In the genomic region with DNA sequence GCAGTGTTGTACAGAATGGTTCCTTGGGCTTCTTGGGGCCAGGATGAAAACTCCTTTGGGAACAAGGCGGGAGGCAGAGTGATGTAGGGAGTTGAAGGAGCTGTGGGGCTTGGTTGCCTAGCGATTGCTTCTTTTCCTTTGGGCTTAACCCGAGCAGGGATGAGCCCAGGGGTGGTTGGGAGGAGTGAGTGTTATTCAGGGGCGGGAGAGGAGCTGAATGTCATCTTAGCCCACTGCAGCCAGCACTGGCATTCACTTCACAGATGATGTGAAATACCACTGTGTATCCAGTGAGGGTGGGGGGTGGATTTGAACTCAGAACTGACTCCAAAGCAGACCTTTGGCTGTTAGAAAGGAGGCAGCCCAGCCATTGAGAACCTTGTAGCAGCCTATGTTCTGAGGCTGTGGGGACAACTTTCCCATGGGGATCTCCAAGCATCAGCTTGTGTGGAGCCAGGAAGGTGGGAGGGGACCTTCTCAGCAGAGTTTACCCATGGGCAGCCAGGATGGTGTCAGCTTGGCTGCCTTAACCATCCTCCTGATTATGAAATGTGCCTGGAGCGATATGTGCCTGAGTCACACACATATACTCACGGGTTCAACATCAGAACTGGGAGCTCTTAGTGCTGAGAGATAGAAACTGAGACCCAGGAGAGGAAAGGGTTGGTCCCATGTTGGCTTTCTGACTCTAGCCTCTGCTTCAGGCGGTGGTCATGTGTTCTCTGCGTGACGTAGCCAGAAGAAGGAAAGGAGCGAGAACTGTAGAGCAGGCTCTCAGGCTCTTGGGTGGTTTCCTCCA, we compare ENCODE assay signal across 9 mouse cellular contexts. TPM values are rescaled to one million over a fixed set of nuclear protein-coding genes. Genes with fewer than 3 reads are reported as not detected.
DNase-seq lines count a peak whose midpoint lies in the region; ATAC-seq and TF ChIP-seq lines count a peak whose summit lies in the region.
"Had no signal": no experiment of that assay in that cellular context is flagged by ENCODE, and none has a peak within 500 bp of the region (broad histone marks: within the 10 kb centered on the region; RNA-seq: fewer than 3 reads in every experiment).

No protein-coding gene starts in this region.

- no peak for ATAC-seq in liver, embryonic 11.5 days (replicated peaks; ENCODE audit: low FRiP score)
- ATAC-seq in intestine, embryonic 14.5 days (replicated peaks; ENCODE audit: low FRiP score, low TSS enrichment, low read depth): no peak
- ATAC-seq in neural tube, embryonic 13.5 days (ENCODE audit: low read depth): no peak

- H3K4me2 ChIP-seq in liver, embryonic 11.5 days: peak overlapping the region; percentile 99
- peak overlapping the region; percentile 78 for H3K4me2 ChIP-seq in intestine, embryonic 14.5 days (ENCODE audit: low read length)
- peak overlapping the region; percentile 71 for H3K4me2 ChIP-seq in neural tube, embryonic 13.5 days

- no peaks in the 10 kb centered on the region for H3K9me3 ChIP-seq in liver, embryonic 11.5 days (ENCODE audit: control insufficient read depth, low read length)
- no peaks in the 10 kb centered on the region for H3K9me3 ChIP-seq in intestine, embryonic 14.5 days (ENCODE audit: control insufficient read depth, low read length)
- H3K9me3 ChIP-seq in neural tube, embryonic 13.5 days: no peaks in the 10 kb centered on the region

- no peak for TF ChIP-seq CTCF in cortical plate, adult 2 months (IDR thresholded peaks at IDR 0.05; ENCODE audit: extremely low read depth, insufficient read depth, low read length)

- H3K4me3 ChIP-seq in liver, embryonic 11.5 days (ENCODE audit: low read depth, low read length): no peak overlapping the region; the same call in 1 of the 2 replicates
- H3K4me3 ChIP-seq in cortical plate, adult 2 months (ENCODE audit: insufficient read depth, low read length): peak overlapping the region; percentile 98
- no peak overlapping the region for H3K4me3 ChIP-seq in intestine, embryonic 14.5 days (ENCODE audit: low read depth, low read length)
- peak overlapping the region; percentile 70 for H3K4me3 ChIP-seq in neural tube, embryonic 13.5 days

- peaks cover 5% of the 10 kb centered on the region; the same call in 1 of the 2 replicates for H3K36me3 ChIP-seq in liver, embryonic 11.5 days (ENCODE audit: control insufficient read depth, insufficient read depth, low read length)
- 0 out of 2 replicates have a peak, but pooled peaks cover 5% of the 10 kb centered on the region for H3K36me3 ChIP-seq in intestine, embryonic 14.5 days (ENCODE audit: control insufficient read depth, insufficient read depth, low read length)
- peaks cover 10% of the 10 kb centered on the region for H3K36me3 ChIP-seq in neural tube, embryonic 13.5 days

- DNase-seq in liver, embryonic 11.5 days (ENCODE audit: low spot score): no peak
- DNase-seq in liver: no peak
- no peak for DNase-seq in intestine, embryonic 14.5 days (ENCODE audit: low spot score)
- no peak for DNase-seq in kidney, postnatal 14 days
- DNase-seq in ovary, postnatal 10 days (ENCODE audit: low spot score): no peak
- DNase-seq in urinary bladder, adult 2 months (ENCODE audit: low spot score): no peak
- DNase-seq: gastrocnemius, postnatal 25 days had no signal

- WGBS in liver, embryonic 11.5 days: 79% methylated on average over 10 of the region's 10 CpGs
- 81% methylated on average over 10 of the region's 10 CpGs for WGBS in intestine, embryonic 14.5 days
- 51% methylated on average over 10 of the region's 10 CpGs for WGBS in neural tube, embryonic 13.5 days

- peaks cover 28% of the 10 kb centered on the region for H3K4me1 ChIP-seq in liver, embryonic 11.5 days (replicated peaks; ENCODE audit: control insufficient read depth, insufficient read depth, low read length)
- peaks cover 9% of the 10 kb centered on the region for H3K4me1 ChIP-seq in cortical plate, adult 2 months (ENCODE audit: control insufficient read depth, insufficient read depth, low read length)
- peaks cover 16% of the 10 kb centered on the region for H3K4me1 ChIP-seq in intestine, embryonic 14.5 days (replicated peaks; ENCODE audit: control insufficient read depth, insufficient read depth, low read length)
- H3K4me1 ChIP-seq in neural tube, embryonic 13.5 days (replicated peaks): peaks cover 89% of the 10 kb centered on the region

- H3K27ac ChIP-seq in liver, embryonic 11.5 days (ENCODE audit: low read depth, low read length): no peak overlapping the region
- peak overlapping the region; percentile 97 for H3K27ac ChIP-seq in cortical plate, adult 2 months (ENCODE audit: insufficient read depth, low read length)
- H3K27ac ChIP-seq in intestine, embryonic 14.5 days (ENCODE audit: low read depth): no peak overlapping the region
- H3K27ac ChIP-seq in neural tube, embryonic 13.5 days (replicated peaks): peak overlapping the region; percentile 91

- TF ChIP-seq POLR2A in cortical plate, adult 2 months (IDR thresholded peaks at IDR 0.05; ENCODE audit: extremely low read depth, insufficient read depth, low read length): peak; percentile 69; the same call in 1 of the 2 replicates

- no peaks in the 10 kb centered on the region for H3K27me3 ChIP-seq in liver, embryonic 11.5 days (replicated peaks; ENCODE audit: control insufficient read depth, insufficient read depth, low read length)
- H3K27me3 ChIP-seq in intestine, embryonic 14.5 days (replicated peaks; ENCODE audit: control insufficient read depth, insufficient read depth, low read length): no peaks in the 10 kb centered on the region
- H3K27me3 ChIP-seq in neural tube, embryonic 13.5 days: no peaks in the 10 kb centered on the region

- H3K9ac ChIP-seq in liver, embryonic 11.5 days (ENCODE audit: low read depth, low read length): 0 out of 2 replicates have a peak overlapping the region, but pooled peaks have one; percentile 6
- H3K9ac ChIP-seq in intestine, embryonic 14.5 days (ENCODE audit: low read length): no peak overlapping the region
- peak overlapping the region; percentile 88 for H3K9ac ChIP-seq in neural tube, embryonic 13.5 days

RNA-seq across cellular contexts. Expression of gene Kcnj9, which starts 15.3 kb away (rescaled TPM):
- 0.39 and 0.51 TPM in 2 replicates for polyA plus RNA-seq in liver, embryonic 11.5 days (2014; fragmentation: Nextera tagmentation; extraction: Ambion mirVana)
- polyA plus RNA-seq in cortical plate, adult 2 months (2012; rRNA removed): 169 and 180 TPM in 2 replicates
- 0.04 TPM in 1 of 2 replicates, not detected in the other for polyA plus RNA-seq in intestine, embryonic 14.5 days (2014; fragmentation: Nextera tagmentation; extraction: Ambion mirVana)
- 1.5 and 2.1 TPM in 2 replicates for polyA plus RNA-seq in neural tube, embryonic 13.5 days (2015; fragmentation: Nextera tagmentation; extraction: Ambion mirVana)
- 0.04 and 0.23 TPM in 2 replicates for polyA plus RNA-seq in urinary bladder, adult 2 months (2012; rRNA removed)

RNA-seq across cellular contexts. Expression of gene Atp1a2, which starts 15.9 kb away (rescaled TPM):
- polyA plus RNA-seq in liver, embryonic 11.5 days (2014; fragmentation: Nextera tagmentation; extraction: Ambion mirVana): 0.16 and 0.22 TPM in 2 replicates
- 534 and 567 TPM in 2 replicates for polyA plus RNA-seq in cortical plate, adult 2 months (2012; rRNA removed)
- polyA plus RNA-seq in intestine, embryonic 14.5 days (2014; fragmentation: Nextera tagmentation; extraction: Ambion mirVana): 1.6 and 1.7 TPM in 2 replicates
- polyA plus RNA-seq in neural tube, embryonic 13.5 days (2015; fragmentation: Nextera tagmentation; extraction: Ambion mirVana): 38.6 and 40.0 TPM in 2 replicates
- polyA plus RNA-seq in urinary bladder, adult 2 months (2012; rRNA removed): 44.1 and 57.0 TPM in 2 replicates

RNA-seq across cellular contexts. Expression of gene Kcnj10, which starts 27.2 kb away (rescaled TPM):
- 0.10 TPM in 1 of 2 replicates, not detected in the other for polyA plus RNA-seq in liver, embryonic 11.5 days (2014; fragmentation: Nextera tagmentation; extraction: Ambion mirVana)
- 96.8 and 102 TPM in 2 replicates for polyA plus RNA-seq in cortical plate, adult 2 months (2012; rRNA removed)
- polyA plus RNA-seq in intestine, embryonic 14.5 days (2014; fragmentation: Nextera tagmentation; extraction: Ambion mirVana): 0.07 and 0.09 TPM in 2 replicates
- 1.9 and 2.0 TPM in 2 replicates for polyA plus RNA-seq in neural tube, embryonic 13.5 days (2015; fragmentation: Nextera tagmentation; extraction: Ambion mirVana)
- 0.39 and 0.52 TPM in 2 replicates for polyA plus RNA-seq in urinary bladder, adult 2 months (2012; rRNA removed)

RNA-seq across cellular contexts. Expression of gene Igsf8, which starts 52.4 kb away (rescaled TPM):
- polyA plus RNA-seq in liver, embryonic 11.5 days (2014; fragmentation: Nextera tagmentation; extraction: Ambion mirVana): 32.9 and 33.9 TPM in 2 replicates
- polyA plus RNA-seq in cortical plate, adult 2 months (2012; rRNA removed): 318 and 326 TPM in 2 replicates
- 47.6 and 48.5 TPM in 2 replicates for polyA plus RNA-seq in intestine, embryonic 14.5 days (2014; fragmentation: Nextera tagmentation; extraction: Ambion mirVana)
- polyA plus RNA-seq in neural tube, embryonic 13.5 days (2015; fragmentation: Nextera tagmentation; extraction: Ambion mirVana): 116 and 126 TPM in 2 replicates
- polyA plus RNA-seq in urinary bladder, adult 2 months (2012; rRNA removed): 54.7 and 60.0 TPM in 2 replicates

RNA-seq across cellular contexts. Expression of gene Atp1a4, which starts 55.6 kb away (rescaled TPM):
- not detected in 2 replicates for polyA plus RNA-seq in liver, embryonic 11.5 days (2014; fragmentation: Nextera tagmentation; extraction: Ambion mirVana)
- not detected in 2 replicates for polyA plus RNA-seq in cortical plate, adult 2 months (2012; rRNA removed)
- polyA plus RNA-seq in intestine, embryonic 14.5 days (2014; fragmentation: Nextera tagmentation; extraction: Ambion mirVana): not detected in 2 replicates
- polyA plus RNA-seq in neural tube, embryonic 13.5 days (2015; fragmentation: Nextera tagmentation; extraction: Ambion mirVana): not detected in 2 replicates
- not detected in 2 replicates for polyA plus RNA-seq in urinary bladder, adult 2 months (2012; rRNA removed)

Comparison
In these comparisons a context has a peak if more than half of its experiments do, and no peak if none do; other contexts are left out.
1. H3K27ac ChIP-seq: peak in cortical plate, adult 2 months (single experiment) and neural tube, embryonic 13.5 days (single experiment); none in liver, embryonic 11.5 days (single experiment) and intestine, embryonic 14.5 days (single experiment).
2. H3K4me3 ChIP-seq: peak in cortical plate, adult 2 months (single experiment) and neural tube, embryonic 13.5 days (single experiment); none in liver, embryonic 11.5 days (single experiment) and intestine, embryonic 14.5 days (single experiment).
3. RNA of gene Kcnj9, which starts 15.3 kb away (polyA plus RNA-seq): 169 to 180 TPM in cortical plate, adult 2 months; 1.5 to 2.1 TPM in neural tube, embryonic 13.5 days, 0.39 to 0.51 TPM in liver, embryonic 11.5 days, 0.04 to 0.23 TPM in urinary bladder, adult 2 months and 0.04 TPM in intestine, embryonic 14.5 days; every median in the first group is over 10 times any median in the second.
4. RNA of gene Atp1a2, which starts 15.9 kb away (polyA plus RNA-seq): 534 to 567 TPM in cortical plate, adult 2 months, 44.1 to 57.0 TPM in urinary bladder, adult 2 months and 38.6 to 40.0 TPM in neural tube, embryonic 13.5 days; 1.6 to 1.7 TPM in intestine, embryonic 14.5 days and 0.16 to 0.22 TPM in liver, embryonic 11.5 days; every median in the first group is over 10 times any median in the second.
5. RNA of gene Kcnj10, which starts 27.2 kb away (polyA plus RNA-seq): 96.8 to 102 TPM in cortical plate, adult 2 months; 1.9 to 2.0 TPM in neural tube, embryonic 13.5 days, 0.39 to 0.52 TPM in urinary bladder, adult 2 months, 0.10 TPM in liver, embryonic 11.5 days and 0.07 to 0.09 TPM in intestine, embryonic 14.5 days; every median in the first group is over 10 times any median in the second.
6. Peak in every context shown above with its lines, with median percentiles within 50 percentile points of each other: H3K4me2 ChIP-seq.